Mouse (Mus musculus) ES-Bruce4 (cell line): Measurements from ENCODE around the gene Zbtb16.

ENCODE experiments used
- CTCF ChIP-seq: IDR thresholded peaks from one replicate; pipeline ENCODE4 v1.8.1; 2011; ENCODE audit warnings: low read depth, low read length
- EP300 ChIP-seq: IDR thresholded peaks from 2 replicates; pipeline ENCODE4 v1.6.1; 2011; ENCODE audit warnings: low read depth, low read length; ENCODE audit not compliant: insufficient read depth
- POLR2A ChIP-seq: IDR thresholded peaks from one replicate; pipeline ENCODE4 v1.8.1; 2011; ENCODE audit warnings: low read length; ENCODE audit not compliant: insufficient read depth

DNA sequence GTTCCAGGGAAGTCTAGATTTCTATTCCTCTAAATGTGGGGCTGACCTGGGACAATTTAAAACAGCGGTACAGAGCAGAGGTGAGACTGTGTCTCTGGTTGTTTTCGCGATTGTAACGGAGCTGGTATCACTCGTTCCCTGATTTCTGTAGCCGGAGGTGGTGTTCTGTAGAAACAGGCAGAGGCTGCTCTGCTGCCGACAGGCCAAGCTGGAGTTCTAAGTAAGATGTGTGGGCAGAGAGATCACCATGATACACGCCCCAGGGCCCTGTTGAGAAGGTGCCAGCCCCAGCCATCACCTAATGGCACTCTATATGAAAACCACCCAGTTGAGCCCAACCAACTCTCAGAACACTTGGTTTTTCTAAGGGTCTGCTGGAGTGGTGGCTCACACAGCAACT, 122.2 kb downstream of the Zbtb16 start:
- no peak for TF ChIP-seq CTCF
- TF ChIP-seq POLR2A: no peak
- no peak for TF ChIP-seq EP300
